Comparison of ENCODE assay signal across 8 mouse cellular contexts in genomic region chr15:96666663-96667062, GRCm38 (mm10). TPM values are rescaled to one million over a fixed set of nuclear protein-coding genes. Genes with fewer than 3 reads are reported as not detected.
A peak's percentile ranks its signal among the peaks of the same experiment; 100 is the strongest.
DNase-seq lines count a peak whose midpoint lies in the region; ATAC-seq and TF ChIP-seq lines count a peak whose summit lies in the region.

No protein-coding gene starts in this region.

- no peak for TF ChIP-seq POLR2A in spleen, adult 2 months (IDR thresholded peaks at IDR 0.05; ENCODE audit: low read depth, low read length)

- peak overlapping the region; percentile 28 for H3K4me2 ChIP-seq in forebrain, embryonic 15.5 days (replicated peaks)
- peak overlapping the region; percentile 35 for H3K4me2 ChIP-seq in hindbrain, embryonic 14.5 days (replicated peaks)

- H3K9me3 ChIP-seq in forebrain, embryonic 15.5 days, result no peaks in the 10 kb centered on the region
- no peaks in the 10 kb centered on the region for H3K9me3 ChIP-seq in hindbrain, embryonic 14.5 days (ENCODE audit: control insufficient read depth, low read length)

- 4% methylated on average over 7 of the region's 7 CpGs for WGBS in forebrain, embryonic 15.5 days
- WGBS in hindbrain, embryonic 14.5 days, result 8% methylated on average over 7 of the region's 7 CpGs
- 3% methylated on average over 7 of the region's 7 CpGs for WGBS in spleen, adult 2 months

- H3K27me3 ChIP-seq in forebrain, embryonic 15.5 days, result no peaks in the 10 kb centered on the region
- no peaks in the 10 kb centered on the region for H3K27me3 ChIP-seq in hindbrain, embryonic 14.5 days (ENCODE audit: control insufficient read depth, insufficient read depth, low read length)
- no peaks in the 10 kb centered on the region for H3K27me3 ChIP-seq in spleen, adult 2 months (ENCODE audit: control insufficient read depth, insufficient read depth, low read length)

- no peaks in the 10 kb centered on the region for H3K4me1 ChIP-seq in forebrain, embryonic 15.5 days
- H3K4me1 ChIP-seq in hindbrain, embryonic 14.5 days (replicated peaks; ENCODE audit: control insufficient read depth, insufficient read depth, low read length), result no peaks in the 10 kb centered on the region
- H3K4me1 ChIP-seq in spleen, adult 2 months (ENCODE audit: control insufficient read depth, insufficient read depth, insufficient read length), result peaks cover 2% of the 10 kb centered on the region; the same call in 1 of the 2 replicates

- ATAC-seq in forebrain, embryonic 15.5 days (replicated peaks), result 0 out of 2 replicates have a peak, but pooled peaks have one; percentile 38
- peak; percentile 24; the same call in 1 of the 2 replicates for ATAC-seq in hindbrain, embryonic 14.5 days (ENCODE audit: low FRiP score)
- peak; percentile 91 for ATAC-seq in megakaryocyte-erythroid progenitor cell, adult 5-6 weeks (replicated peaks; ENCODE audit: low FRiP score, low TSS enrichment, poor library complexity, severe bottlenecking)

- no peaks in the 10 kb centered on the region for H3K36me3 ChIP-seq in forebrain, embryonic 15.5 days
- no peaks in the 10 kb centered on the region for H3K36me3 ChIP-seq in hindbrain, embryonic 14.5 days (replicated peaks; ENCODE audit: control insufficient read depth, insufficient read depth)
- H3K36me3 ChIP-seq in spleen, adult 2 months (ENCODE audit: control insufficient read depth, insufficient read depth, low read length), result no peaks in the 10 kb centered on the region

- no peak overlapping the region for H3K9ac ChIP-seq in forebrain, embryonic 15.5 days (replicated peaks)
- H3K9ac ChIP-seq in hindbrain, embryonic 14.5 days, result no peak overlapping the region

- H3K4me3 ChIP-seq in forebrain, embryonic 15.5 days, result peak overlapping the region; percentile 8; the same call in 1 of the 2 replicates
- H3K4me3 ChIP-seq in hindbrain, embryonic 14.5 days (replicated peaks; ENCODE audit: low read length), result no peak overlapping the region
- H3K4me3 ChIP-seq in spleen, adult 2 months (ENCODE audit: extremely low read depth, insufficient read depth, insufficient read length), result no peak overlapping the region

- intact Hi-C loops in left cerebral cortex, postnatal 25 days (cut with DNase I), result loop anchor here (1.0 to 2.0 kb wide), 2 partner anchors 119 to 124 kb away; no protein-coding TSS in a partner anchor

- peak; percentile 65 for DNase-seq in kidney, adult 18-20 months
- no peak for DNase-seq in kidney, adult 11 months
- DNase-seq in cerebellum, adult 11-12 months, result peak; percentile 52
- DNase-seq in hindbrain, embryonic 14.5 days (ENCODE audit: low spot score), result peak; percentile 76
- DNase-seq in left cerebral cortex, postnatal 25 days (ENCODE audit: low spot score in 2 of 2), result peak; percentile 62 to 72
- peak; percentile 63 to 65 for DNase-seq in spleen, adult 2 months (ENCODE audit: low read depth in 1 of 2, low spot score in 2 of 2)

- peak; percentile 73; the same call in 1 of the 2 replicates for TF ChIP-seq CTCF in spleen, adult 2 months (IDR thresholded peaks at IDR 0.05; ENCODE audit: extremely low read depth, insufficient read depth, insufficient read length, insufficient replicate concordance)

- no peak overlapping the region for H3K27ac ChIP-seq in forebrain, embryonic 15.5 days (replicated peaks)
- no peak overlapping the region for H3K27ac ChIP-seq in hindbrain, embryonic 14.5 days
- H3K27ac ChIP-seq in spleen, adult 2 months (ENCODE audit: insufficient read depth, low read length), result no peak overlapping the region

RNA-seq across cellular contexts. Expression of gene Slc38a1, which starts 23.9 kb away (rescaled TPM):
- 145 and 147 TPM in 2 replicates for polyA plus RNA-seq in forebrain, embryonic 15.5 days (2015; fragmentation: Nextera tagmentation; extraction: Ambion mirVana)
- polyA plus RNA-seq in hindbrain, embryonic 14.5 days (2014; fragmentation: Nextera tagmentation; extraction: Ambion mirVana), result 133 and 144 TPM in 2 replicates
- total RNA-seq in left cerebral cortex, postnatal 25 days (2021), result 100 to 1,000 TPM in 1 of 2 experiments, 10 to 100 TPM in 1; 98.2 to 103 TPM
- 63.5 and 84.0 TPM in 2 replicates for total RNA-seq in megakaryocyte-erythroid progenitor cell, adult 5-6 weeks (2014; fragmentation: Nextera tagmentation)
- 51.3 and 52.2 TPM in 2 replicates for total RNA-seq in megakaryocyte-erythroid progenitor cell, adult 5-6 weeks (2017)
- polyA plus RNA-seq in spleen, adult 2 months (2012; rRNA removed), result 44.4 and 61.5 TPM in 2 replicates

RNA-seq across cellular contexts. Expression of gene Slc38a2, which starts 32.9 kb away (rescaled TPM):
- 156 and 157 TPM in 2 replicates for polyA plus RNA-seq in forebrain, embryonic 15.5 days (2015; fragmentation: Nextera tagmentation; extraction: Ambion mirVana)
- 125 and 141 TPM in 2 replicates for polyA plus RNA-seq in hindbrain, embryonic 14.5 days (2014; fragmentation: Nextera tagmentation; extraction: Ambion mirVana)
- 10 to 100 TPM; 81.3 to 86.1 TPM for total RNA-seq in left cerebral cortex, postnatal 25 days (2021)
- total RNA-seq in megakaryocyte-erythroid progenitor cell, adult 5-6 weeks (2014; fragmentation: Nextera tagmentation), result 86.7 and 86.9 TPM in 2 replicates
- 75.3 and 82.3 TPM in 2 replicates for total RNA-seq in megakaryocyte-erythroid progenitor cell, adult 5-6 weeks (2017)
- polyA plus RNA-seq in spleen, adult 2 months (2012; rRNA removed), result 25.9 and 28.5 TPM in 2 replicates

Comparison
In these comparisons a context has a peak if more than half of its experiments do, and no peak if none do; other contexts are left out.
1. ATAC-seq: peak in every context shown above with its lines; median percentile 91 in megakaryocyte-erythroid progenitor cell, adult 5-6 weeks; 38 in forebrain, embryonic 15.5 days; 24 in hindbrain, embryonic 14.5 days.